Mouse (Mus musculus) embryonic fibroblast, embryonic 13.5 days (primary cell): ENCODE results near the gene Trip12.

Experiments
- CTCF ChIP-seq: IDR thresholded peaks from 2 replicates; pipeline ENCODE4 v1.5.1; 2011; ENCODE audit warnings: mild to moderate bottlenecking, control low read depth, low read length, moderate library complexity, borderline replicate concordance; ENCODE audit not compliant: insufficient read depth
- POLR2A ChIP-seq: IDR thresholded peaks from 2 replicates; pipeline ENCODE4 v1.6.1; 2011; ENCODE audit warnings: low read depth, mild to moderate bottlenecking, control low read depth, low read length, moderate library complexity

GRCm38 (mm10) chr1:84803788-84804187 lies 36.5 kb downstream of the Trip12 start:
- no peak for TF ChIP-seq CTCF
- no peak for TF ChIP-seq POLR2A
